Mouse (Mus musculus) cerebellum, adult 9-10 months (tissue): ENCODE data around the gene Tanc1.
A peak's percentile ranks its signal among the peaks of the same experiment; 100 is the strongest.
"Not testable (repeated sequence)": the region's sequence is repeated elsewhere in the genome, so short reads cannot be mapped to it uniquely, and the experiment has no call there.

ENCODE experiments used
- DNase-seq: peaks from one replicate; pipeline ENCODE4 v3.0.0; 2022

The Tanc1 gene

DNA sequence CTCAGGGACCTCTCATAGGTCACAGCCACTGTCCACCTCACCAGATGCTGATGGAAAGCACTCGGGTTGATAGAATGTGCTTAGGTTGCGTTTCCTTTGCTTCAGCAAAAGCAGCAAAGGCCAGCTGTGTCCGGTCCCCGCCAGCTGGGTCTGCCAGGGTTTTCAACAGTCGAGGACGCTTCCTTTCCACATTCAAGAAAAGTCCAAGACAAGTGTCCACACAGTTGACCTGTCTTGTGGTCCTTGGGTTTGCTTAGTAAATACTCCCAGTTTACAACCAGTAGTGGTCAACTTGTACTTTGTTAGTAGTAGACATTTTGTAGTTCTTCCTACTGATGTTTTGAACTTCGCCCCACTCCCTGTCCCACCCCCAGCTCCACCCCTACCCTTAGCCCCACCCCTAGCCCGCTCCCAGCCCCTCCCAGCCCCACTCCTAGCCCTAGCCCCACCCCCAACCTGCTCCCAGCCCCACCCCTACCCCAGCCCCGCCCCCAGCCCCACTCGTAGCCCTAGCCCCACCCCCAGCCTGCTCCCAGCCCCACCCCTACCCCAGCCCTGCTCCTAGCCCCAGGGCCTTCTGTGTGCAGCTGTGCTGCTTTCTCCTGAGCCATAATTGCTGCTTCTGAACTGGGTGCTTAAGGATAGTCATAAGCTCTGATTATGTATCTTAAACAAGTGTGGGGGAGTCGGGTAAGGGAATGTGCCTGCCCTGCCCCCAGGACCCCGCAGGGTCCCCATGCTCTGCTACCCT lies 229.5 kb downstream of the Tanc1 start:
- DNase-seq = no peak

DNA sequence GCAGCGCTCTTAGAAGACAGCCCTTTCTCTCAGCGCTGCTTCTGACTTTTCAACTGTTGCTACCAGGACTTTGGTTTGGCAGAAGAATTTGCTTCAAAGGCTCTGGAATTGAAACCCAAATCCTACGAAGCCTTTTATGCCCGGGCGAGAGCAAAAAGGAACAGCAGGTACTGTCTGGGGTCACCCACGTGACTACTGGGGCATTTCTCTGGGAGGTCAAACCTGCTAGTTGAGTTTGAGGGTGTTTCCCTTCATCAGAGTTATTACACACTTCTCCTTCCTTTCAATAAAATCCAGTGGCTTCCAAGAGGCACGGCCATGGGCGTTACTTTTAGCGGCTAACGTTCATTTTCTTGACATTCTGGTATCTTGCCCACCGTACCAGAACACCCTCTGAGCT lies 230.1 kb downstream of the Tanc1 start:
- no peak for DNase-seq

DNA sequence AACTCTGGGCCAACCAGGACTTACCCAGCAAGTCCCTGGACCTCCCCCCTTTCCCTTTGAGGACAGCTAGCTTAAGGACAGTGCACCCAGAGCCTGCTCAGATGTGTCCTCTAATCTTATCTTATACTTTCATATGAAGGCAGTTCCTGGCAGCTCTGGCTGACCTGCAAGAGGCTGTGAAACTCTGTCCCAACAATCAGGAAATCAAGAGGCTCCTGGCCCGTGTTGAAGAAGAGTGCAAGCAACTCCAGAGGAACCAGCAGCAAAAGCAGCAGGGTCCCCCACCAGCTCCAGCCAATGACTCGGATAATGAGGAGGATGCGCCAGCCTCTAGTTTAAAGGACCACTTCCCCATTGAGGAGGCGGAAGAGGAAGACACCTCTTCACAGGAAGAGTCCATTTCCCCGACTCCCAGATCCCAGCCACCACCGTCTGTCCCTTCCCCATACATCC lies 230.7 kb downstream of the Tanc1 start:
- DNase-seq = no peak

DNA sequence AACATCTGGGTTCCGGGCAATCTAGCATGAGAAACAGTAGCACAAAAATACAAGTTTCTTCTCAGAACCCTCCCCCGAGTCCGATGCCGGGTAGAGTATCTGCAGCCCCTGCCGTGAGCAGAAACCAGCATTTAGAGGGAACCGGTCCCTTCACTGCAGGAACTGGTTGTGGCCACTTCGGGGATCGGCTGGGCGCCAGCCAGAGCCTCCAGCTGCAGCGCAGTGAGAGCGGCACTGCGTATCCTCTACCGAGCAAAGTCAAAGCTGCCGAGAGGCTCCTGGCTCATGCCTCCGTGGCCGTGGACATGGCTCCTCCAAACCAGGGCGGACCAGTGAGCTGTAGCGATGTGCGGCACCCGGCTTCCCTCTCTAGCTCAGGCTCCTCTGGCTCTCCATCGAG lies 231.3 kb downstream of the Tanc1 start:
- DNase-seq = no peak

DNA sequence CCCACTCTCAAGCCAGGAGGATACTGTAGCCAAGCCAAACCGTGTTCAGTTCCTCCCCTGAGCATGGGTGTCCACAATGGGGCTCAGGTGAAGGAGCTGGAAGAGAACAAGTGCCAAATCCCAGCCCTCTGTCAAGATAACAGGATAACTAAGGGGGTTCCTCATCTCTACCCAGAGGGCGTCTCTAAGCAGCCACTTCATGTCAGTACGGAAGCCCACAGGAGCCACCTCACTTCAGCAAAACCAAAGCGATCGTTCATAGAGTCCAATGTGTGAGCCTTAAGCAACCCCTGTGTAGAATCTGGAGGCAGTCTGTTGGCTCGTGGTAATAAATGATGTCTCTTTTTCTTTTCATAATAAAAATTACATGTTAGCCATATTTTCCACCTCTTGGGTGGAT lies 232.0 kb downstream of the Tanc1 start:
- DNase-seq = no peak

DNA sequence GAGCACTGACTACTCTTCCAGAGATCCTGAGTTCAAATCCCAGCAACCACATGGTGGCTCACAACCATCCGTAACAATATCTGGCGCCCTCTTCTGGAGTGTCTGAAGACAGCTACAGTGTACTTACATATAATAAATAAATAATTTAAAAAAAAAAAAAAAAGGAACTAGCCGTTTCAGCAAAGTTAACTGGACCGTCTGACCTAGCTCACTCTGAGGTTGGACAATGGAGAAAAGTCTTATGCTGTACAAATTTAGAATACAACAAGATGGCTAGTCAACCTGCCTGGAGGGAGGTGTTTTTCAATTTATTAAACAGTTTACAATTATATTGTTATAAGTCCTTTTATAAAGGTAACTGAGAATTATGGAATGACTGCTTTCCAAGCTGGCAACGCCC lies 240.0 kb downstream of the Tanc1 start:
- DNase-seq = not testable (repeated sequence)

DNA sequence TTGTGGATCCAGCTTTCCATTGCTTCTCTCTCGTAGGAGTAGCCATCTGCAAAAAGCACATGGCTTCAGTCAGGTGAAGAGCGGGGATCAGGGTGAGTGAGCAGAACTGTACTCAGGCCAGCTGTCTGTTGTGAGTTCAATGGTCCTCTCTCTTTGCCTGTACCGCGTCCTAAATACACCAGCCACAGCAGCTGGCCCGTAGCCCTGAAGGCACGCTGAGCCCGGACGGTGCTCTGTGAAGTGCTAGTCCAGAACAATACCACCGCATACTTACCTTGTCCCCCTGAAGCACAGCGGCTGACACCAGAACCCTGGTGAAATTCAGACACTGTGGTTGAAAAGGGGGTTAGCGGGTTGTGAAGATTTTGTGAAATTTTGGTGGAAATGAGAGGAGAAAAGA lies 241.1 kb downstream of the Tanc1 start:
- no peak for DNase-seq

DNA sequence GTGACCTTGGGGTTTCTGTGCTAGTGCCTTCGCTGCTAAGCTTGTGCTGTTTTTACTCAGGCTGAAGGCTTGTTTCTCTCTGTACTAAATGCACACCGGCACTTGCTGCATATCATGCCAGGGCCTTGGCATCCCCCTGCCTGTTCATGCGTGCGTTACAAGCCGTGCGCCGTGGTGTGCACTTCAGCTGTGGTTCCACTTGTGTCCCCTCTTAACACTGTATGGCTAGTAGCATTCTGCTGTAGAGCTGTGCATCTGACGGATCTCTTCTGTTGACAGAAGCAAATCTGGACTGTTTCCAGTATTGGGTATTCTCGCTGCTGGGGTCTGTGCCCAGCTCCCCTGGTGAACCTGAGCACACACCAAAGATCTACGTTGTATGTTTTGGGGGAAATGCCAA lies 241.7 kb downstream of the Tanc1 start:
- DNase-seq = peak; percentile 44

DNA sequence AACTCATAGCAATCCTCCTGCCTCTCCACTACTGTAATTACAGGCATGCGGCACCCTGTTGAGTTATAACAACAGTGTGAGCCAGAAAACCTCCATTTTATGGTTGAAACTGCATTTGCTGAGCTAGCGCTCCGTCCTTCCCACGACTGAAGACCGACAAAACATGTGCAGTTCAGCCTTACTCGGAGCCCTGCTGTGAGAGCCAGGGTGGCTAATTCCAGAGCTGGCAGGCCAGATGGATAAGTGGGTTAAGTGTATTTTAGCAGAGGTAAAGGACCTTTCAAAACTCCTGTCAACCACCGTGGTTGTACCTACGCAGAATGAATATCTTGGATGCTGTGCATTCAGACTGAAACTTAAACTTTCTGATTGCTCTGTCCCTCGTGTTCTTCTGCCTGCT lies 242.5 kb downstream of the Tanc1 start:
- DNase-seq = peak; percentile 46

DNA sequence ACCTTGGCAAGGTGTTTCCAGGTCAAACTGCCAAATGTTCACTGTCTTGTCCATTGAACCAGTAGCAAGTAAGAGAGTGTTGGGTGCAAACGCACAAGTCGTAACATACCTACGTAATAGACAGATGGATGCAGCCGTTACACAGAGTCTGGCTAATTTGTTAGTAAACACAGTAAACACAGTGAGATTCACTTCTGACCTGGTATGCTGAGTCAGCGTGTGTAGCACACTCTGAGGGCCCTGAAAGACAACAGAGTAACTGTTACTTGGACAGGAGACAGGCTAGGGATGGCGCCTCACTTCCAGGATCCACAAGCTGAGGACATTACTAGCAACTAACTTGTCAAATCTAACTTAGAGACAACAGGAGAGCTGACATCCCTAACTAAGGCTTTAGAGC lies 250.8 kb downstream of the Tanc1 start:
- DNase-seq = no peak

DNA sequence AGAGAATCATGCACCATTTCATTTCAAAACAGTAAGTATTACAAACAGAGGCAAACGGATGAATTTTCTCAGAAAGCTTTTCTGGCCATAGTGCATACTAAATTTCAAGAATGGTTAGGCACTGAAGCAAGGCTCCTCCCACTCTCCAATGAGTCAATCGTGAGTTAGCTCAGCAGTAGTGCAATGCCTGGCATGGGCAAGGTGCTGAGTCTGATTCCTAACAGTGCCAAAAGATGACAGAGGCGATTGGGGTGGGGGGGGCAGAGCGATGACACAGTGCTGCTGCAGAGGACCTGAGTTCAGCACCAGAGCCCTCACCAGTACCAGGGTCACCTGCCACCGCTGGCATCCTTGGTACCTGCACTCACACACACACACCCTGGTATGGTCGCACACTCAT lies 258.7 kb downstream of the Tanc1 start:
- no peak for DNase-seq

DNA sequence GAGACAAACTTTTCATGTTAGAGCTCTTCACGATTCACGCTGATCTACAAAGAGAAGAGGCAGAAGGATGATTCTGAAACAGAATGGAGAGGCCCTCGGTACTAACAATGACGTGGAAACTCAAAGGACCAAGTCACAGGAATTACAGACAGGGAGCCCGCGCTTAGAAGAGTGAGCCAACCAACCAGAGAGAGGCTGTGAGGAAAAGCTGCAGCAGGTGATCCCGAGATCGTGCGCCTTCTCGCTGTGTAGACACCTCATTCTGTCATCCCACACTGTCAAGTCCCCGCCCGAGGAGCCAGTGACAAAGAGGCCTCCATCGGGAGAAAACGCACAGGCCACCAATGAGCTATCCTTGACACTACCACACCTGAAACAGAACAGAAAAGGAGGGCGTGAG lies 264.6 kb downstream of the Tanc1 start:
- DNase-seq = no peak

DNA sequence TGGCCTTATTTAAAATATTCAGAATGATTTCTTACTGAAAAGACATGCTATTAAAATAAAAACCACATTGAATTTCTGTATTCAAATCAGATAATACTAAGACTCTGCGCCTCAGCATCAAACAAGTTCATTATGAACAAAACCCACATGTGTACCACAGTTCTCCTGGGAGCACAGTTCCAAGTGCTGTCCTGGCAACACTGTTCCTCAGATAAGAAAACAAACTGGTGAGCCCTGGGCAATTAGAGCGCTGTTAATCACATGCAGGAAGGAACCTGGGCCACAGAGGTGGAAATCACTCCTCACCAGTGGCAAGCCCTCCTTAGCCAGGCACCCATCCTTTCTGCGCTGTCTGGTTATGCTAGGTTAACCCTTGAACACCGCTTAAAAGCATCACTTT lies 265.5 kb downstream of the Tanc1 start:
- no peak for DNase-seq

DNA sequence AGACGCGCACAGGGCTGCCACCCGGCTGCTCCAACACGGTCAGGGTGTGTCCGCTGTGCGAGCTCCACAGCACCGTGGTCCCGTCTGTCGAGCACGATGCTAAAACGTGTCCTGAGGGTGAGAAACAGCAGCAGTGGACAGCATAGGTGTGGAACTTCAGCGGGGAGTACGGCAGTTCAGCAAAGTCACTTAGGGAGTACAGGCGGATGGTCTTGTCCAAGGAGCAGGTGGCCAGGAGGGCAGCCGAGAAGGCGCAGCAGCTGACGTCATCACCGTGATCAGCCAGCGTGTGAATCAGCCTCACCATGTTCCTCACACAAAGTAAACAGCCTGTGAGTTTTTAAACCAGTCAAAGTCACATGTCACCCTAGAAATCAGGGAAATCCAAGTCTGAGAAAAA lies 266.4 kb downstream of the Tanc1 start:
- DNase-seq = no peak

DNA sequence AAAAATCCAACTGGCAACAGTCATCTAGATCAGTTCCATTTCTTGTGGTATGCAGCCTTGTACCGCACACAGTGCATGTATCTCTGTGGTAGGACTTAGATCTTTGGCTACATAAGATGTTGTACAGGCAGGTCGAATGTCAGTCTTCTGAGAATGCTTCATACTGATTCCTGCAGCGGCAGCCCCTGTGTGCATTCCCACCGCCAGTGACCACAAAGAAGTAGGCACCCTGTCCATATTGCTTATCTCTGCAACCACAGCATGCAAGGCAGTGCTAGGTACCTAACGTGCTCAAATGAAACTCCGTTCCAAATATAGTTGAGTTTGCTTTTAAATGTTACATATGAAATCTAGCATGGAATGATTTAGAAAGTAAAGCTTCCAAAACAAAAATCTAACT lies 269.6 kb downstream of the Tanc1 start:
- DNase-seq = peak; percentile 18

DNA sequence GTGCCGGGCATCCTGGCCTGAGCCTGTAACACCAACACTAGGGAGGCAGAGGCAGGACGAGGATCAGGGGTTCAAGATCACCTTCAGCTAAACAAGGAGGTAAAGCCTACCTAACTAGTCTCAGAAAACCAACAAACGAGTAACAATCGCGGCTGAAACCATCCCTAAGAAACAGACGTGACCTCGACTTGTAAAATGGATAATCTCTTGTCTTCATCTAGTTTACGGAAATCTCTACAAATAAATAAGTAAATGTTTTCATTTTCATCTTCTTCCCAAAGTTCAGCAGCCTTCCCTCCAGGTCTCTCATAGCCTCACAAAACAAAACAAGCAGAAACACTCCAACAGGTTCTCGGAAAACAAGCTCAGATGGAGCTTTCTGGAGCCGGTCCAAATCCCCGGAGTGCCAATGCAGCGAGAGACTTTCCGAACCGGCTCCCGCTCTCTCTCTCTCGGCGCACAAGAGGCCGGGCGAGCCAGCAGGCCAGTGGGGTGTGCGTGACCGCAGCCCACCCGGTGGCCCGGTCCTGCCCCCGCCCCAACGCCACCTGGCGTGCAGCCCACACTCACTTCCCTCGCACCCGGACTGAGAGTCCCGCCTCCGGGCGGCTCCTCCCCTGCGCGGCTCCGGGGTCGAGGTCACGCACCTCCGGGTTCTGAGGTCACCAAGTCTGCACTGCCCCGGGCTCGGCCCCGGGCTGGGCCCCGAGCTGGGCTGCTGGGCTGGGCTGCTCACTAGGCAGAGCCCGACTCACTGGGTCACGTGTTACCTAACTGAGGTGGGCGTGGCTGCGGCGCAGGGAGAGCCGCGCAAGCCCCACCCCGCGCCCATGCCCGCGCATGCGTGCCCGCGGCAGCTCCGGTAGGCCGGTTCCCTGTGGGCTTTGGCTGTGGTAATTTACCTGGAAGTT lies 270.2 kb downstream of the Tanc1 start, which contains the start of gene Wdsub1:
Gene Wdsub1 (minus strand): TSS at position 761 of the 911 bp plus-strand sequence.
- DNase-seq = peak; percentile 89

DNA sequence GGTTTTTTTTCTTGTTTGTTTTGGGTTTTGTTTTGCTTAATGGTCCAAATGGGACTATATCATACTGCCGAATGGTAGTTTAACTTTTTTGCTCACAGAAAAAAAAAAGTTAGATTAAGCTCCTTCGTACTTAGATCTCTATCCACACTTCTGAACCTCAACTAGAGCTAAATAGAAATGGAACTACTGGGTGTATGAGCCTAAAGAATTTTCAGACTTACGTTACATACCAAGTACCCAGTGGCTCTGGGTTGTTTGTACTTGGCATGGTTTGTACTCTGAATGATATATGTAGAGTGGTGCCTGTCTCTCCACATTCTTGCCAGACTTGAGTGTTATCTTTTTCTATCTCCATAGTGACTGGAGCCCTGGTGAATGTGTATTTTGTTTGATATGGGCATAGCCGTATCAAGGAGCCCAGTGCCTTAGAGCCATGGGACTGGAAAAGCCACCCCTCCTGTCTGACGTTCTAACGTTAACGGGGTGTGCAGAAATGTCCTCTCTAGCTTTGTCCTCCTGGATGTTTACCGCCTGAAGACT lies 271.0 kb downstream of the Tanc1 start:
- peak; percentile 18 for DNase-seq

DNA sequence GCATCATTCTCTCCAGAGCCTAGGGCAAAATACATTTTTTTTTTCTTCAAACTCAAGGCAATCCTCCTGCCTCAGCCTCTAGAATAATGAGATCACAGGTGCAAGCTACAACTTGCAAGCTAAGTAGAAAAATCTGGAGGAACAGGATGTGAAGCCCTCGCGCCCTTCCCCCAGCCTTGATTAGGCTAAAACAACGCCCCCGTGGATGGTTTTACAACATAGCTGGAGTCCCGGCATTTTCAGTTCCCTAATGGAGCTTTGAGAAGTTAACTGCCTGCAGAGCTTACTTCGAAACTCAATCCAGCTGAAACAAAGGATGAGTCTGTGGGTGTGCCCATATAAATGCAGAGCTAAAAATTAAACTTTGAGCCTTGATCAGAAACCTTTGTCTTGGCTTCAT lies 277.9 kb downstream of the Tanc1 start:
- DNase-seq = no peak
